Mouse (Mus musculus): ENCODE data around the gene Myo18b. TPM values are rescaled to one million over a fixed set of nuclear protein-coding genes. Genes with fewer than 3 reads are reported as not detected.

Gene Myo18b
- polyA plus RNA-seq, 1 experiment from 2014 or later, result 1.1 TPM

DNA sequence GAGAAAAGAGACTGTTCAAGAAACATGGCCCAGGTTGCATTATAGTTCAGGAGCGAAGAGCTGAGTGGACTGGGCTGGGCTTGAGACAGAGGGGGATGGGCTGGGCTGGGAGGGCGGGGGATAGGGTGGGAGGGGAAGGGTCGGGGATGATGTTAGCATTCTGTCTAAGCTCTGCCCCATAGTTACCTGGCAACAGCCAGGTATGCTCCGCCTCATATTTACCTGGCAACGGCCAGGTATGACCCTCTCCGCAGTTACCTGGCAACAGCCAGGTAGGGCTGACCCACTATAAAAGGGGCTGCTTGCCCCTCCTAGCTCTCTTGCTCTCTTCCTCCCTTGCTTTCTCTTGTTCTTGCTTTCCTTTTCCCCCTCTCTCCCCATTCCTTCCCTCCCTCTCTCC is 239.4 kb downstream of the Myo18b start:
- 7% methylated on average over 6 of the region's 6 CpGs for WGBS
- Histone ChIP-seq H3K36me3 (ENCODE audit: control insufficient read depth, insufficient read depth, low read length) (no peaks in the 10 kb centered on the region), H3K4me1 (replicated peaks; ENCODE audit: control insufficient read depth, insufficient read depth, low read length) (peaks cover 9% of the 10 kb centered on the region), H3K4me2 (ENCODE audit: low read depth, low read length) (peak overlapping the region; percentile 30; the same call in 1 of the 2 replicates), H3K27ac (ENCODE audit: low read length) (no peak overlapping the region), H3K9ac (ENCODE audit: low read length) (no peak overlapping the region), H3K9me3 (ENCODE audit: control insufficient read depth, low read length) (no peaks in the 10 kb centered on the region), H3K27me3 (ENCODE audit: control insufficient read depth, insufficient read depth, low read depth, low read length) (peaks cover 12% of the 10 kb centered on the region; the same call in 1 of the 2 replicates), H3K4me3 (ENCODE audit: low read length) (no peak overlapping the region)
- peak; percentile 65; the same call in 1 of the 2 replicates for ATAC-seq (ENCODE audit: low read depth)

DNA sequence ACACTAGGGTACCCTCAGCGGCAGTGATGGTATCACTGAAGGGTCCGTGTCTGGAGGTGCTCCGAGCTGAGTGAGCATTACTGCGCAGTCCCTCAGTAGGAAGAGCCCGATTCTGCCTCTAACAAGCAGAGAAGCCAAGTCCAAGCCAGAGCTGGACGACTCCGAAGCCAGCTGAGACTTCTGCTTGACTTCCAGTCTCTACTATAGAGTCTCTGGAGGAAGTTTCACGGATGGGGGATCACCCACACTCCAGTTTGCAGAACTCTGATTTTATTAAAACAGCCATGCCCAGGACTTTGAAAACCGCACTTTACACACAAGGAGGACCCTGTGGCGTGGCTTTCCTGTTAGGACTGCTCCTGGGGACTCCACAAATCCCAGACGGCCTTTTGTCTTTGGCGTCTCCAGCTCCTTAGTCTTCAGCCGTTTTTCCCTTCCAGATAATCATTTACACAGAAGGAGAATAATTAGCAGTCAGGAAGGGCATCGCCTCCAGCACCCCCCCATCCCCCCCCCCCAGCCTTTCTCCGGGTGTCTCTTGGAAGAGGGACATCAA is 240.1 kb downstream of the Myo18b start:
- no peaks in the 10 kb centered on the region for H3K9me3 ChIP-seq (ENCODE audit: control insufficient read depth, low read length)
- peak overlapping the region; percentile 12; the same call in 1 of the 2 replicates for H3K4me2 ChIP-seq (ENCODE audit: low read depth, low read length)
- H3K36me3 ChIP-seq (ENCODE audit: control insufficient read depth, insufficient read depth, low read length), result no peaks in the 10 kb centered on the region
- H3K4me1 ChIP-seq (replicated peaks; ENCODE audit: control insufficient read depth, insufficient read depth, low read length), result peaks cover 9% of the 10 kb centered on the region
- ATAC-seq (ENCODE audit: low read depth), result no peak
- H3K27me3 ChIP-seq (ENCODE audit: control insufficient read depth, insufficient read depth, low read depth, low read length), result peaks cover 12% of the 10 kb centered on the region; the same call in 1 of the 2 replicates
- H3K27ac ChIP-seq (ENCODE audit: low read length), result no peak overlapping the region
- H3K9ac ChIP-seq (ENCODE audit: low read length), result peak overlapping the region; percentile 21; the same call in 1 of the 2 replicates
- H3K4me3 ChIP-seq (ENCODE audit: low read length), result no peak overlapping the region
- 3% methylated on average over 15 of the region's 15 CpGs for WGBS

DNA sequence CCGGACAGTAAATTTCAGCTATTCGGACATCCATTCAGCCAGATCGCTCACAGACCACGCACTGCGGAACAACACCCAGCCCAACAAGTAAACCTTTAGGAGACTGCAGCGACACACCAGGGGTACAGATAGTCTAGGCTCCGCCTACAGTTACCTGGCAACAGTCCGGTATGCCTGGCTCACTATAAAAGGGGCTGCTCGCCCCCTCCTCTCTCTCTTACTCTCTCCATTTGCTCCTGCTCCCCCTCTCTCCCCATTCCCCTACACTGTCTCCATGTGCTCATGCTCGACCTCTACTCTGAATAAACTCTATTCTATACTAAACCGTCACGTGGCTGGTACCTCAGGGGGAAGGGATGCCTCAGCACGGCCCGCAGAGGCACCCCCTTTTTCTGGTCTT is 240.6 kb downstream of the Myo18b start:
- H3K27ac ChIP-seq (ENCODE audit: low read length), result no peak overlapping the region
- H3K4me2 ChIP-seq (ENCODE audit: low read depth, low read length), result peak overlapping the region; percentile 12; the same call in 1 of the 2 replicates
- H3K4me1 ChIP-seq (replicated peaks; ENCODE audit: control insufficient read depth, insufficient read depth, low read length), result peaks cover 9% of the 10 kb centered on the region
- peak; percentile 30; the same call in 1 of the 2 replicates for ATAC-seq (ENCODE audit: low read depth)
- no peak overlapping the region for H3K4me3 ChIP-seq (ENCODE audit: low read length)
- H3K27me3 ChIP-seq (ENCODE audit: control insufficient read depth, insufficient read depth, low read depth, low read length), result peaks cover 12% of the 10 kb centered on the region; the same call in 1 of the 2 replicates
- H3K9ac ChIP-seq (ENCODE audit: low read length), result no peak overlapping the region
- no peaks in the 10 kb centered on the region for H3K36me3 ChIP-seq (ENCODE audit: control insufficient read depth, insufficient read depth, low read length)
- no peaks in the 10 kb centered on the region for H3K9me3 ChIP-seq (ENCODE audit: control insufficient read depth, low read length)
- WGBS, result 4% methylated on average over 14 of the region's 14 CpGs

DNA sequence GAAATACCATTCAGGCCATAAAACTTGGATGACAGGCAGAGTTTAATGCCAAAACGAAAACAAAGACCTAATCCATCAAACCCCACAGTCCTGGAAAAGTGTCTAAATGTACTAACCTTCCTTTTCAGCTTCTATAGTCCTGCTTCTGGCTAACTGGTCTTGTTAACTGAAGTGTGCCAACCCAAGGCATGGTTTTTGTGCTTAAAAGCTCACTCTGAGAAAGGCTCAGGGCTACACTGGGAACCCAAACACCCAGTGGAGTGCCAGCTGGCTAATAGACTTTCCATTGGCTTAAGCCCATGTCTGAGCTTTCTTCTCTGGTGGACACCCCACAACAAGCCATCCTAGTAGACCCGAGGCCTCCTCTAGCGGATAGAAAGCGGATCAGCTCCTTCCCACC is 244.1 kb downstream of the Myo18b start:
- no peak overlapping the region for H3K9ac ChIP-seq (ENCODE audit: low read length)
- WGBS, result 77% methylated on average over 4 of the region's 4 CpGs
- no peak for ATAC-seq (ENCODE audit: low read depth)
- H3K9me3 ChIP-seq (ENCODE audit: control insufficient read depth, low read length), result no peaks in the 10 kb centered on the region
- no peaks in the 10 kb centered on the region for H3K36me3 ChIP-seq (ENCODE audit: control insufficient read depth, insufficient read depth, low read length)
- no peak overlapping the region for H3K4me2 ChIP-seq (ENCODE audit: low read depth, low read length)
- H3K27ac ChIP-seq (ENCODE audit: low read length), result no peak overlapping the region
- H3K27me3 ChIP-seq (ENCODE audit: control insufficient read depth, insufficient read depth, low read depth, low read length), result peaks cover 12% of the 10 kb centered on the region; the same call in 1 of the 2 replicates
- H3K4me3 ChIP-seq (ENCODE audit: low read length), result no peak overlapping the region
- H3K4me1 ChIP-seq (replicated peaks; ENCODE audit: control insufficient read depth, insufficient read depth, low read length), result peaks cover 9% of the 10 kb centered on the region

GRCm38 (mm10) chr5:112649164-112649702 is 246.9 kb downstream of the Myo18b start:
- 78% methylated on average over 6 of the region's 6 CpGs for WGBS
- ATAC-seq (ENCODE audit: low read depth), result no peak
- H3K4me2 ChIP-seq (ENCODE audit: low read depth, low read length), result no peak overlapping the region
- no peak overlapping the region for H3K4me3 ChIP-seq (ENCODE audit: low read length)
- H3K36me3 ChIP-seq (ENCODE audit: control insufficient read depth, insufficient read depth, low read length), result no peaks in the 10 kb centered on the region
- 0 out of 2 replicates have a peak, but pooled peaks cover 3% of the 10 kb centered on the region for H3K27me3 ChIP-seq (ENCODE audit: control insufficient read depth, insufficient read depth, low read depth, low read length)
- no peaks in the 10 kb centered on the region for H3K9me3 ChIP-seq (ENCODE audit: control insufficient read depth, low read length)
- no peak overlapping the region for H3K27ac ChIP-seq (ENCODE audit: low read length)
- H3K4me1 ChIP-seq (replicated peaks; ENCODE audit: control insufficient read depth, insufficient read depth, low read length), result no peaks in the 10 kb centered on the region
- no peak overlapping the region for H3K9ac ChIP-seq (ENCODE audit: low read length)

DNA sequence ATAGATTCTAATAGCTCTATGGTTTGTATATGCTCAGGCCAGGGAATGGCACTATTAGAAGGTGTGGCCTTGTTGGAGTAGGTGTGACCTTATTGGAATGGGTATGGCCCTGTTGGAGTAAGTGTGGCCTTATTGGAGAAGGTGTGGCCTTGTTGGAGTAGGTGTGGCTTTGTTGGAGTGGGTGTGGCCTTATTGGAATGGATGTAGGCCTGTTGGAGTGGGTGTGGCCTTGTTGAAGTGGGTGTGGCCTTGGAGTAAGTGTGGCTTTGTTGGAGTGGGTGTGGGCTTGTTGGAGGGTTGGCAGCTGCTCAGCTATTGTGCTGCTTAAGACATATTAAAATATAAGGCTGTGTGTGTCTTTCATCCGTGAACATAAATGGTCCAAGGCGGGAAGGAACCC is 249.3 kb downstream of the Myo18b start:
- Histone ChIP-seq H3K4me2 (ENCODE audit: low read depth, low read length) (no peak overlapping the region), H3K36me3 (ENCODE audit: control insufficient read depth, insufficient read depth, low read length) (no peaks in the 10 kb centered on the region), H3K27ac (ENCODE audit: low read length) (no peak overlapping the region), H3K9ac (ENCODE audit: low read length) (no peak overlapping the region), H3K4me3 (ENCODE audit: low read length) (no peak overlapping the region), H3K27me3 (ENCODE audit: control insufficient read depth, insufficient read depth, low read depth, low read length) (no peaks in the 10 kb centered on the region), H3K9me3 (ENCODE audit: control insufficient read depth, low read length) (no peaks in the 10 kb centered on the region), H3K4me1 (replicated peaks; ENCODE audit: control insufficient read depth, insufficient read depth, low read length) (peaks cover 5% of the 10 kb centered on the region)
- WGBS, result 80% methylated on average over 2 of the region's 2 CpGs
- no peak for ATAC-seq (ENCODE audit: low read depth)

GRCm38 (mm10) chr5:112645535-112645934 is 250.6 kb downstream of the Myo18b start:
- WGBS, result 79% methylated on average over 2 of the region's 2 CpGs
- Histone ChIP-seq H3K27me3 (ENCODE audit: control insufficient read depth, insufficient read depth, low read depth, low read length) (no peaks in the 10 kb centered on the region), H3K4me1 (replicated peaks; ENCODE audit: control insufficient read depth, insufficient read depth, low read length) (peaks cover 5% of the 10 kb centered on the region), H3K4me3 (ENCODE audit: low read length) (no peak overlapping the region), H3K9me3 (ENCODE audit: control insufficient read depth, low read length) (no peaks in the 10 kb centered on the region), H3K4me2 (ENCODE audit: low read depth, low read length) (no peak overlapping the region), H3K27ac (ENCODE audit: low read length) (no peak overlapping the region), H3K36me3 (ENCODE audit: control insufficient read depth, insufficient read depth, low read length) (no peaks in the 10 kb centered on the region), H3K9ac (ENCODE audit: low read length) (no peak overlapping the region)
- ATAC-seq (ENCODE audit: low read depth), result no peak

GRCm38 (mm10) chr5:112643533-112644272 is 252.5 kb downstream of the Myo18b start:
- 41% methylated on average over 20 of the region's 20 CpGs for WGBS
- Histone ChIP-seq H3K9me3 (ENCODE audit: control insufficient read depth, low read length) (no peaks in the 10 kb centered on the region; the same call in 1 of the 2 replicates), H3K4me1 (replicated peaks; ENCODE audit: control insufficient read depth, insufficient read depth, low read length) (peaks cover 5% of the 10 kb centered on the region), H3K4me3 (ENCODE audit: low read length) (no peak overlapping the region), H3K9ac (ENCODE audit: low read length) (no peak overlapping the region), H3K36me3 (ENCODE audit: control insufficient read depth, insufficient read depth, low read length) (no peaks in the 10 kb centered on the region), H3K27ac (ENCODE audit: low read length) (no peak overlapping the region), H3K4me2 (ENCODE audit: low read depth, low read length) (no peak overlapping the region), H3K27me3 (ENCODE audit: control insufficient read depth, insufficient read depth, low read depth, low read length) (no peaks in the 10 kb centered on the region)
- peak; percentile 53 for ATAC-seq (ENCODE audit: low read depth)

- H3K4me2 ChIP-seq (ENCODE audit: low read depth, low read length), result no peak overlapping the region
- ATAC-seq (ENCODE audit: low read depth), result no peak
- H3K9me3 ChIP-seq (ENCODE audit: control insufficient read depth, low read length), result no peaks in the 10 kb centered on the region; the same call in 1 of the 2 replicates
- H3K27me3 ChIP-seq (ENCODE audit: control insufficient read depth, insufficient read depth, low read depth, low read length), result no peaks in the 10 kb centered on the region
- H3K36me3 ChIP-seq (ENCODE audit: control insufficient read depth, insufficient read depth, low read length), result no peaks in the 10 kb centered on the region
- peaks cover 5% of the 10 kb centered on the region for H3K4me1 ChIP-seq (replicated peaks; ENCODE audit: control insufficient read depth, insufficient read depth, low read length)
- H3K9ac ChIP-seq (ENCODE audit: low read length), result no peak overlapping the region
- no peak overlapping the region for H3K27ac ChIP-seq (ENCODE audit: low read length)
- H3K4me3 ChIP-seq (ENCODE audit: low read length), result no peak overlapping the region
- 50% methylated on average over 10 of the region's 10 CpGs for WGBS
Observed at GRCm38 (mm10) chr5:112642731-112643130, 253.4 kb downstream of the Myo18b start.

All from lung, embryonic 16.5 days (tissue).